Mouse (Mus musculus): ENCODE measurements around the gene Arsb. TPM values are rescaled to one million over a fixed set of nuclear protein-coding genes. Genes with fewer than 3 reads are reported as not detected.

The Arsb gene
- polyA plus RNA-seq, 1 experiment from 2014 or later: 11.9 TPM

GRCm38 (mm10) chr13:93866638-93867037, 95.2 kb downstream of the Arsb start:
- peaks cover 11% of the 10 kb centered on the region; the same call in 1 of the 2 replicates for H3K36me3 ChIP-seq
- ATAC-seq (ENCODE audit: insufficient number of reproducible peaks, insufficient read depth, low FRiP score, low TSS enrichment, low read depth): no peak
- WGBS: 76% methylated on average over 5 of the region's 5 CpGs

GRCm38 (mm10) chr13:93871681-93872080, 100.3 kb downstream of the Arsb start:
- peaks cover 6% of the 10 kb centered on the region; the same call in 1 of the 2 replicates for H3K36me3 ChIP-seq
- WGBS: 59% methylated on average over 10 of the region's 10 CpGs
- no peaks in the 10 kb centered on the region for H3K27me3 ChIP-seq
- H3K9me3 ChIP-seq: no peaks in the 10 kb centered on the region; the same call in 1 of the 2 replicates
- H3K4me3 ChIP-seq: no peak overlapping the region
- no peak for ATAC-seq (ENCODE audit: insufficient number of reproducible peaks, insufficient read depth, low FRiP score, low TSS enrichment, low read depth)
- peak overlapping the region; percentile 53 for H3K27ac ChIP-seq
- no peak overlapping the region for H3K9ac ChIP-seq
- H3K4me1 ChIP-seq: peaks cover 16% of the 10 kb centered on the region
- H3K4me2 ChIP-seq: no peak overlapping the region

More at GRCm38 (mm10) chr13:93866638-93867037, 95.2 kb downstream of the Arsb start:
- no peaks in the 10 kb centered on the region; the same call in 1 of the 2 replicates for H3K9me3 ChIP-seq
- no peak overlapping the region for H3K27ac ChIP-seq
- no peak overlapping the region for H3K4me2 ChIP-seq
- no peak overlapping the region for H3K4me3 ChIP-seq
- no peaks in the 10 kb centered on the region for H3K27me3 ChIP-seq
- peaks cover 10% of the 10 kb centered on the region for H3K4me1 ChIP-seq
- no peak overlapping the region for H3K9ac ChIP-seq

- Histone ChIP-seq H3K9ac (no peak overlapping the region), H3K4me3 (no peak overlapping the region), H3K27ac (0 out of 2 replicates have a peak overlapping the region, but pooled peaks have one; percentile 16), H3K27me3 (no peaks in the 10 kb centered on the region), H3K4me2 (no peak overlapping the region), H3K9me3 (no peaks in the 10 kb centered on the region; the same call in 1 of the 2 replicates), H3K36me3 (peaks cover 6% of the 10 kb centered on the region; the same call in 1 of the 2 replicates), H3K4me1 (peaks cover 16% of the 10 kb centered on the region)
- 72% methylated on average over 6 of the region's 6 CpGs for WGBS
- ATAC-seq (ENCODE audit: insufficient number of reproducible peaks, insufficient read depth, low FRiP score, low TSS enrichment, low read depth): no peak
Measured at GRCm38 (mm10) chr13:93872591-93872990, 101.2 kb downstream of the Arsb start.

GRCm38 (mm10) chr13:93877924-93878323, 106.5 kb downstream of the Arsb start:
- peaks cover 3% of the 10 kb centered on the region for H3K4me1 ChIP-seq
- H3K4me3 ChIP-seq: no peak overlapping the region
- WGBS: 71% methylated on average over 2 of the region's 2 CpGs
- ATAC-seq (ENCODE audit: insufficient number of reproducible peaks, insufficient read depth, low FRiP score, low TSS enrichment, low read depth): no peak
- no peaks in the 10 kb centered on the region for H3K9me3 ChIP-seq
- no peak overlapping the region for H3K4me2 ChIP-seq
- H3K27me3 ChIP-seq: no peaks in the 10 kb centered on the region
- H3K9ac ChIP-seq: no peak overlapping the region
- H3K27ac ChIP-seq: no peak overlapping the region
- H3K36me3 ChIP-seq: no peaks in the 10 kb centered on the region

GRCm38 (mm10) chr13:93879426-93879825, 108.0 kb downstream of the Arsb start:
- Histone ChIP-seq H3K4me3 (no peak overlapping the region), H3K27me3 (no peaks in the 10 kb centered on the region), H3K9ac (no peak overlapping the region), H3K4me2 (no peak overlapping the region), H3K9me3 (no peaks in the 10 kb centered on the region), H3K4me1 (no peaks in the 10 kb centered on the region), H3K27ac (no peak overlapping the region), H3K36me3 (no peaks in the 10 kb centered on the region)
- no peak for ATAC-seq (ENCODE audit: insufficient number of reproducible peaks, insufficient read depth, low FRiP score, low TSS enrichment, low read depth)
- 90% methylated on average over 5 of the region's 5 CpGs for WGBS

- Histone ChIP-seq H3K4me3 (no peak overlapping the region), H3K9ac (no peak overlapping the region), H3K4me2 (no peak overlapping the region), H3K27ac (no peak overlapping the region), H3K4me1 (no peaks in the 10 kb centered on the region; the same call in 1 of the 2 replicates), H3K9me3 (no peaks in the 10 kb centered on the region), H3K36me3 (no peaks in the 10 kb centered on the region), H3K27me3 (no peaks in the 10 kb centered on the region; the same call in 1 of the 2 replicates)
- ATAC-seq (ENCODE audit: insufficient number of reproducible peaks, insufficient read depth, low FRiP score, low TSS enrichment, low read depth): no peak
- WGBS: 69% methylated on average over 3 of the region's 3 CpGs
Measured at GRCm38 (mm10) chr13:93882132-93882531, 110.7 kb downstream of the Arsb start.

GRCm38 (mm10) chr13:93886999-93887398, 115.6 kb downstream of the Arsb start:
- Histone ChIP-seq H3K4me3 (no peak overlapping the region), H3K27ac (no peak overlapping the region), H3K9ac (no peak overlapping the region), H3K4me1 (no peaks in the 10 kb centered on the region; the same call in 1 of the 2 replicates), H3K4me2 (no peak overlapping the region), H3K27me3 (no peaks in the 10 kb centered on the region; the same call in 1 of the 2 replicates), H3K9me3 (no peaks in the 10 kb centered on the region), H3K36me3 (no peaks in the 10 kb centered on the region)
- whole genome bisulfite sequencing: 91% methylated on average over 5 of the region's 5 CpGs
- ATAC-seq (ENCODE audit: insufficient number of reproducible peaks, insufficient read depth, low FRiP score, low TSS enrichment, low read depth): no peak

- no peak overlapping the region for H3K4me3 ChIP-seq
- no peak overlapping the region for H3K9ac ChIP-seq
- no peak for ATAC-seq (ENCODE audit: insufficient number of reproducible peaks, insufficient read depth, low FRiP score, low TSS enrichment, low read depth)
- 0 out of 2 replicates have a peak, but pooled peaks cover 4% of the 10 kb centered on the region for H3K36me3 ChIP-seq
- H3K27ac ChIP-seq: no peak overlapping the region
- H3K4me1 ChIP-seq: no peaks in the 10 kb centered on the region; the same call in 1 of the 2 replicates
- 93% methylated on average over 2 of the region's 2 CpGs for WGBS
- no peaks in the 10 kb centered on the region for H3K9me3 ChIP-seq
- no peak overlapping the region for H3K4me2 ChIP-seq
- no peaks in the 10 kb centered on the region; the same call in 1 of the 2 replicates for H3K27me3 ChIP-seq
Measured at GRCm38 (mm10) chr13:93888196-93888595, 116.8 kb downstream of the Arsb start.

GRCm38 (mm10) chr13:93888916-93889315, 117.5 kb downstream of the Arsb start:
- H3K9ac ChIP-seq: no peak overlapping the region
- no peaks in the 10 kb centered on the region; the same call in 1 of the 2 replicates for H3K27me3 ChIP-seq
- no peaks in the 10 kb centered on the region; the same call in 1 of the 2 replicates for H3K4me1 ChIP-seq
- H3K9me3 ChIP-seq: no peaks in the 10 kb centered on the region
- no peak for ATAC-seq (ENCODE audit: insufficient number of reproducible peaks, insufficient read depth, low FRiP score, low TSS enrichment, low read depth)
- no peak overlapping the region for H3K4me2 ChIP-seq
- no peak overlapping the region for H3K27ac ChIP-seq
- WGBS: 86% methylated on average over 3 of the region's 3 CpGs
- H3K36me3 ChIP-seq: 0 out of 2 replicates have a peak, but pooled peaks cover 4% of the 10 kb centered on the region
- no peak overlapping the region for H3K4me3 ChIP-seq

GRCm38 (mm10) chr13:93889991-93890390, 118.6 kb downstream of the Arsb start:
- no peak overlapping the region for H3K27ac ChIP-seq
- WGBS: 78% methylated on average over 3 of the region's 3 CpGs
- no peak for ATAC-seq (ENCODE audit: insufficient number of reproducible peaks, insufficient read depth, low FRiP score, low TSS enrichment, low read depth)

GRCm38 (mm10) chr13:93891276-93891675, 119.8 kb downstream of the Arsb start:
- Histone ChIP-seq H3K9ac (no peak overlapping the region), H3K27me3 (no peaks in the 10 kb centered on the region; the same call in 1 of the 2 replicates), H3K9me3 (no peaks in the 10 kb centered on the region), H3K4me2 (no peak overlapping the region), H3K4me3 (no peak overlapping the region), H3K27ac (no peak overlapping the region), H3K36me3 (0 out of 2 replicates have a peak, but pooled peaks cover 4% of the 10 kb centered on the region), H3K4me1 (no peaks in the 10 kb centered on the region; the same call in 1 of the 2 replicates)
- ATAC-seq (ENCODE audit: insufficient number of reproducible peaks, insufficient read depth, low FRiP score, low TSS enrichment, low read depth): no peak
- 78% methylated on average over 6 of the region's 6 CpGs for WGBS

More at GRCm38 (mm10) chr13:93889991-93890390, 118.6 kb downstream of the Arsb start:
- no peak overlapping the region for H3K9ac ChIP-seq
- no peaks in the 10 kb centered on the region; the same call in 1 of the 2 replicates for H3K27me3 ChIP-seq
- no peak overlapping the region for H3K4me3 ChIP-seq
- H3K36me3 ChIP-seq: 0 out of 2 replicates have a peak, but pooled peaks cover 4% of the 10 kb centered on the region
- H3K9me3 ChIP-seq: no peaks in the 10 kb centered on the region
- H3K4me1 ChIP-seq: no peaks in the 10 kb centered on the region; the same call in 1 of the 2 replicates
- H3K4me2 ChIP-seq: no peak overlapping the region

- H3K4me2 ChIP-seq: no peak overlapping the region
- WGBS: 87% methylated on average over 7 of the region's 7 CpGs
Measured at GRCm38 (mm10) chr13:93892101-93892500, 120.7 kb downstream of the Arsb start.

More at GRCm38 (mm10) chr13:93892101-93892500, 120.7 kb downstream of the Arsb start:
- peaks cover 1% of the 10 kb centered on the region; the same call in 1 of the 2 replicates for H3K4me1 ChIP-seq
- no peak overlapping the region for H3K9ac ChIP-seq
- no peak overlapping the region for H3K4me3 ChIP-seq
- H3K27ac ChIP-seq: no peak overlapping the region
- H3K9me3 ChIP-seq: no peaks in the 10 kb centered on the region
- 0 out of 2 replicates have a peak, but pooled peaks cover 4% of the 10 kb centered on the region for H3K36me3 ChIP-seq
- no peaks in the 10 kb centered on the region for H3K27me3 ChIP-seq
- no peak for ATAC-seq (ENCODE audit: insufficient number of reproducible peaks, insufficient read depth, low FRiP score, low TSS enrichment, low read depth)
